Mouse (Mus musculus) heart, adult 18-20 months (tissue): ENCODE results near the gene Tyw3. TPM values are rescaled to one million over a fixed set of nuclear protein-coding genes. Genes with fewer than 3 reads are reported as not detected.

Experiments
- DNase-seq, 2 experiments: peaks; one replicate each; pipeline ENCODE4 v3.0.0; 2021 to 2022; ENCODE audit warnings: mixed read lengths in 1 of 2
- total RNA-seq, 2 experiments: library from RNA; stranded (reverse); gene quantifications; 2 replicates each; pipeline ENCODE4 v1.2.3; 2021

The Tyw3 gene
- total RNA-seq, 2 experiments from 2014 or later, result 3.5 to 3.7 TPM

DNA sequence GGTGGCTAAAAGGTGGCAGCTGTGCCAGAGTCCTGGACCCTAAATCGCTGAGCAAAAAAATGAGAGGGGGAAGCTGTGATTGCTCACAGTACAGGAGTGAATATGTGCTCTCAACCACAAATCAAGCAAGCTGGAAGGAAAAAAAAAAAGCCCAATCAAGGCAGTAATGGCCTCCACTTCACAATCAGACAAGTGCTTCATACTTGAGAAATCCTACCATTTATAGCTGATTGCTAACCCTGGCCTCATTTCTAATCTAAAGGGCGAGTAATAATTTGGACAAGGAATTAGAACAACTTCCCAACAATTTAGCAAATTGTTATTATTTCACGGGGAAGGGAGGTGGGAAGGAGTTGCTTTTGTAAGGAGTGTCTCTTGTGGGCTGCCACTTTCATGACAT lies 31.5 kb downstream of the Tyw3 start:
- no peak for DNase-seq

DNA sequence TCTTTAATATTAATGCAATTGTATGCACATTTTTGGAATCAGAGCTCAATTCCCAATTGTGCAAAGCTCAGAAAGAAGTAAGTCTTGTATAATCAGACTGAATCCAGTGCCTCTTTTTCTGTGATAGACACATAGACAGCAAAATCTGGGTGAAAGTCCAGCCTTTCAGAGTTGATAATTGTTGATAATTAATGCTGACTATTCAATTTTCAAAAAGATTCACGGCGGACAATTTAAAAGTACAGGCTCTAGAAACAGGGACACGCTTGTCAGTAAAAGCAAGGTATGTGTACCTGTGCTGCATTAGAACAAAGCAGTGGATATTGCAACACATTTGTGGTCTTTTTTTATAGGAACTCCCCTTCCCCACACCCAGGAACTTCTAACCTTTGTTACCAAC lies 34.7 kb downstream of the Tyw3 start:
- DNase-seq, result no peak

DNA sequence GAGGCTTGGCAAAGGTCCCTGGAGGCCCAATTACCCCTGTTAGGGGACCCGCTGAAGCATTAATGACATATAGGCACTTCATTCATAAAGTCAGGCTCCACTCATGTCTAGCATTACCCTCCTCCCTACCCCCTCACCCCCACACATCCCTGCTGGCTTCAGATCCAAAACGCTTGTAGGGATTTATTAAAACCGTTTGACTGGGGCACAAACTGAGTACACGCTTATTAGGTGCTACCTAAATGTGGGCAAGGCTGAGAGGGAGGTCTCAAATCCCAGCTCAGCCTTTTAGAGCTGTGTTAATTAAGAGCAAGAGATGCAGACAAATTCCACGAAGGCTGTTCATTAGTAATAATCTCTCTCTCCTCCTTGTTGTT lies 45.9 kb downstream of the Tyw3 start:
- no peak for DNase-seq

DNA sequence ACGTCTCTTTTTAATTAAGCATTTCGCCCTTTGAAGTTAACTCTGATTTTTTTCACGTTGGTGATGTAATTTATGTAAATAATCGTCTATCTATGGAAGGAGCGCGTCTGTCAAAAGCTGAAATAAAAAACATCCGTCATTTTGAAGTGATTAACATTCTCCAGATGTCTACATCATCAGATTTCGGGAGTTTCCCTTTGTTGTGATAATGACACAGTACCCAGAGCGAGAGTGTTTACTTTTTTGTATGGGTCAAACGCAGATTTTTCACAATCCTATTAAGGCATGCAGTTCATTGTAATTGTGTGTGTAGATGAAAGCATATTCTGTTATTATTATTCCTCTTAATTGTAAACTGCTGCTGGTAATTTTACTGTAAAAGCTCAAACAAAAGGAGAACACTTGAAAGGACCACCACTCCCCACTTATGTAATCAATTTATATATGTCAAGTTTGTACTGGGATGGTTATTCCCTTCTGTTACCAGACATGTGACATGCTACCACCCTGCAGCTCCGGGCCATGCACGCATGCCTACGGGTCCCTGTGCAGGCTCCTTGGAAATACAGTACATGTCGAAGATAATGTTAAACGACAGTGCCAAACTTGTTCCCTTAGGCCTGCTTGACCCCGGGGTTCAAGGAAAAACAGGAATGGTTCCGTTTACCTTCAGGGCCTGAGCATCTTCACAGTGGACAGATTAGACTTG lies 46.4 kb downstream of the Tyw3 start:
- no peak for DNase-seq

DNA sequence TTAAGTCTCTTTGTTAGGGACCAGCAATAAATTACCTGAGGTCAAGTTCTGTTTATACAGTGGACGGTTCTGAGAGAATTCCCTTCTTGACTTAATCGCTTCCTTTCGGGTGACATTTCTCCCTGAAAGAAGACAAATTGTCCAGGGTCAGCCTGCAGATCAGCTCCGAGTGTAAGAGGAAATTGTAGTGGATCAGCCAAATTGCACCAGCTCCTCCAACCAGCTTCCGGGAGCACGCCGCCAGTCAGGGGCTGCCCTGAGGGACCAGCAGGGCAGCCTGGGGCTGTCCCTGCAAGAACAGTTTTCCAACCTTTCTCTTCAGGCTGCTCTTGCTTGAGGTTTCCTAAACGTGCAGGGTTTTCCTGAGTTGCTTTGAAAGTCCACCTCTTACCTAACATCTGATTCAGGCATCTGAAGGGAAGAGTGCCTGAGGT lies 48.0 kb downstream of the Tyw3 start:
- DNase-seq, result no peak

DNA sequence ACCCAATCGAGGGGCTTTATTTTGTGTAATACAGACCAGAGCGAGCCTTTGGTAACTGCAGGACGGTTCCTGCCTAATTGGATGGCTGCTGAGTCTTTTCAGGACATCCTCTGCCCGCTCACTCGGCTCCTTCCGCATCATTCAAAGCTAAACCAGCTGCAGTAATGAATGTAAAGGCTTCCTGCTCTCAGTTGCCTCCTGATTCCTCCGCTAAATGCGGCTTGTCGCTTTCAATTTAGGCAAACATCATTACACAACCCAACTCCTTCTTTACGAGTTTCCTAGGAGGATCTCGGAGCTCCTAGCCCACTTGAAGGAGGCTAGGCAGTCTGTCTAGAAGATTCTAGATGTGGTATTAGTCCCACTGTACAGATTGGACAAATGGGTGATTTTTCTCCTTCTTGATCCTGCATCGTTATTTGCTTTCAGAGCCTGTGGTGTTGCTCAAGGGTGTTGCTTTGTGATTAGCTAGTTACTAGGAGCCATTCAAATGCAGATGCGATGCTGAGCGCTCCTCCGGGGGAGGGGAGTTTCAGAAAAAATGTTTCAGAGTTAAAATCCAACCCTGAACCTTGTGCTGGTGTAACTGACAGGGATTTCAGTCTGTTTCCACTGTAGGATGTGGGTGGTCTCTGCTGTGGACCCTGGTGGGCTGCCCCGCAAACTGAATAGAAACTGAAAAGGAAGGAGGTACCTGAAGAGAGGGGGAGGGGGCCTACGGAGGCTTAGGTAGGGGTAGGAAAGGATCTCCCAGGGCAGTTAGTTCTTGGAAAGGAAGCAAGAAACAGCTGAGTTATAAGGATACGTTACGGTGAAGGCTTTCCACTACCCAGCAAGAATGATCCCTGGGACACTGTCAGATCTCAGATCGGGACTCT lies 49.1 kb downstream of the Tyw3 start:
- no peak for DNase-seq

DNA sequence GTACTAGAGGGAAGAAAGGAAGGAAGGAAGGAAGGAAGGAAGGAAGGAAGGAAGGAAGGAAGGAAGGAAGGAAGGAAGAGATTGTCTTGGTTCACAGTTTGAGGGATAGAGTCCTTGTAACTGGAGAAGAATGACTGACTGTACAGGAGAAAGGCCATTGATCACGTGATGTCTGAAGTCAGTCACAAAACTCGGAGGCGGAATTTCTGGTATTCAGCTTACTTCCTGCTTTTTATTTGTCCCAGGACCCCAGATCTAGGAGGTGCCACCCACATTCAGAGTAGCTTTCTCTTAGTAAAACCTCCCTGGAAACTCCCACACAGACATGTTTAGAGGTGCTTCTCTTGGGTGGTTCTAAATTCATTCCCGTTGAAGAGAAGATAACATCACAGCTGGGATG lies 50.7 kb downstream of the Tyw3 start:
- DNase-seq, result no peak

DNA sequence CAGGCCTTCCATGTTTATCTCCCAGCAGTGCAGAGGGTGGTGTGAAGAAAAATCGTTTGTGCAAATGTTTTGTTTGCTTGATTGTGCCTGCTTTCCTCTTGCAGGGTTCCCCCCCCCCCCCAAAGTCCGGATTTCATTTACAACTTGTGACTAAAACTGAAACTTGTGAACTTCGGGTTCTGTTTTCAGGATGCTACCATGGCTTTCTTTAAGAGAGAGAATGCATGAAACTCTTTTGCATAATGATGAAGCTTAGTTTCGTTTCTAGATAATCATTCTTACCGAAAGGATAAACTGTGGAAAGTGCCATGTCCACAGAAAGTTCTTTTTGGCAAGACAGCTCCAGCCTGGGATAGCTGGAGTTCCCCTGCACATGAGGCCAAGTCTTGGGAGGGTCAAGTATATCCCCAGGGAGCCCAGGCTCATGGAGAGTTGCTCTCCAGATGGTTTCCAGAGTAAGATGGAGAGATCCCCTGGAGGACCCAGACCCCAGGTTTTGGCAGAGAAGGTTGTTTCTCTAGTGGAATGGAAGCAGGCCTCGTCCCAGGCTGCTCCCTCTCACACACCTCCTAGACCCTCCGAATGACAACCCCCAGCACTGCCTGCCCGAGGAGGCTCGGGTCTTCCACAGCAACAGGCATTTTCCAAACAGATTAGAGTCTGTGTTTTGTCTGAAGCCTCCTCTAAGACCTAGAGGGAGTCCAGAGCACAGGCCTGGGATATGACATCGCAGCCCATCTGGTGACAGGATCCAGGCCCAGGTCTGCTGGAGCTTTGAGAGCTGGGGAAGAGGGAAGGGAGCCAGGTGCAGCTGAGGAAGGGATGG lies 56.6 kb downstream of the Tyw3 start:
- DNase-seq, result peak; percentile 53 to 67

DNA sequence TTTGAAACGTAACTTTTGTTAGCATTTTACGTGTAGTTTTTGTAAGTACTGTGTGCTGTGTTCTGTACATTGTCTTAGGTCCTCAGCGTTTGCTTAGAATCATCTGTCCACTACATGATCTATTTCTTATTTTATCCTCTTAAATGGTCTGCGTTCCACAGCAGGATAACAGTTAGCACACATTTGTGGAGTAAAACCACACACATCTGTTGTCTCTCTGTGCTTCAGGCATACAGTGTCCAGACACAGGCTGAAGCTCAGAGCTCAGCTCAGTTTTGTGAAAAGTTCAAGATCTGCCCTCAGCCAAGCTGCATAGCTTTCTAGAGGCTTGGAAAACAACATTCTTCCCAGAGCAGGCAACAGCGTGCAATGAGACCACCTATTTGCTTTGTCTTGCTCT lies 60.8 kb downstream of the Tyw3 start:
- no peak for DNase-seq

DNA sequence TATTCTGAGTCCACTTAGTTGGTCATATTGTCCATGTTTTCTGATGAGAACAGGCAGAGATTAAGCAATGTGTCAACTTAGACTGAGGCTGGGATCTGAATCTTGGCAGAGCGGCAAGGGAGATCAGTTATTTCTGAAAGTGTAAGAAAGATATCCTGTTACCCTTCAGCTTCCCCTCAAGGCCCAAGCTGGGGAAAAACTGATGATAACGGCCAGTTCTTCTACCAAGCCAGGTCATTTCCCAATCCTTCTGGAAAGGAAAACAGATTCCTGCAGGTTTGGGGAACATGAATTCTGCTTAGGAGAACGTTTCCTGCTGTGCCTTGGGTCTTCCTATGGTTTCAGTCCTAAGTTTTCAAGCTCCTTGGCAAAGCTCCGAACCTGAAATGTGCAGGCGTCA lies 63.7 kb downstream of the Tyw3 start:
- DNase-seq, result peak; percentile 39 to 68

DNA sequence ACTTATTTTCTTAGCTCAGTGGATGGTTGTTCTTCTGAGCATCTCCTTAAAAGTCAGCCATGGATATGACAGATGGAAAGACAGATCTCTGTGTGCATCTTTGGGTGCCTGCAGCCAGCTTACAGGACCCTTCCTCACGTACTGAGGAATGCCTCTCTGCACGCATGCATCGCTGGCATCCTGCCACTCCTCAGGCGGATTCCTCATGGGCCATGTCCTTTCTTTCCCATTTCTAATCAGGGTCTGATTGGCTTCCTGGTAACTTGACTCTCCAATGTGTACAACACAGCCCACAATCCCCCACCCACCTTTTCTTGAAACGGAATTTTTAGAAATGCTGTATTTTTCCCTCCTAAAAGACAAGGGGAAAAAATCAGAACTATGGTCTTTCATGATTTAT lies 67.9 kb downstream of the Tyw3 start:
- no peak for DNase-seq

DNA sequence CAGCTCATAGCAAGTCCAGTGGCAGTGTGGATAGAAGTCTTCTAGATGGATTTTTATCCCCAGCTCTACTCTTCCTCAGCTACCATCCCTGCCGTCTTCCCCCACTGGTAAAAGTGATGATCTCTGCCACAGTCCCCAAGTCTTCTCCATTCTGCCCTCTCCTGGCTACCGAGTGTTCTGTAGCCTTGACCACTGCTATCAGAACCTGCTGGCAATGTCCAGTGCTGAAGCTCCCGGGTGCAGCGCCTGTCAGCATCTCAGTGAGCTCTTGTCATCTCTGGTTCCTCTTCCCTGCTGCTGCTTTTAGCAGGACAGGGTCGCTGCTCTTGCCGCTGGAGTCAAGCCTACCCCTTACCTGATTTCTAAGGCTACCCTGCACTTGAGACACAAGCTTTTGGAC lies 70.3 kb downstream of the Tyw3 start:
- no peak for DNase-seq

Other genes with a start within 250 kb of the Tyw3 start
- gene Cryz, start 393 bp downstream of the Tyw3 start, total RNA-seq, result 10 to 100 TPM; 19.7 to 20.8 TPM
- under 1 TPM; 0.07 to 0.39 TPM for gene Erich3, start 66.8 kb upstream of the Tyw3 start, total RNA-seq